Mouse (Mus musculus) embryonic fibroblast, embryonic 13.5 days (primary cell): ENCODE measurements around the gene Spout1. TPM values are rescaled to one million over a fixed set of nuclear protein-coding genes. Genes with fewer than 3 reads are reported as not detected.
A peak's percentile ranks its signal among the peaks of the same experiment; 100 is the strongest.
"Not testable (repeated sequence)": the region's sequence is repeated elsewhere in the genome, so short reads cannot be mapped to it uniquely, and the experiment has no call there.

Experiments used
- H3K27ac ChIP-seq: 2 replicates; pipeline ENCODE4 v1.5.1; 2012; ENCODE audit warnings: low read length, control low read depth, inconsistent platforms; ENCODE audit not compliant: insufficient read depth
- H3K4me1 ChIP-seq: 2 replicates; pipeline ENCODE4 v1.6.1; 2011; ENCODE audit warnings: low read length; ENCODE audit not compliant: control insufficient read depth, insufficient read depth
- H3K4me3 ChIP-seq: 2 replicates; pipeline ENCODE4 v1.5.1; 2011; ENCODE audit warnings: mild to moderate bottlenecking, control low read depth, low read length; ENCODE audit not compliant: insufficient read depth
- CTCF ChIP-seq: IDR thresholded peaks from 2 replicates; pipeline ENCODE4 v1.5.1; 2011; ENCODE audit warnings: mild to moderate bottlenecking, control low read depth, low read length, moderate library complexity, borderline replicate concordance; ENCODE audit not compliant: insufficient read depth
- POLR2A ChIP-seq: IDR thresholded peaks from 2 replicates; pipeline ENCODE4 v1.6.1; 2011; ENCODE audit warnings: low read depth, mild to moderate bottlenecking, control low read depth, low read length, moderate library complexity
- polyA plus RNA-seq: library from polyadenylated mRNA; stranded (reverse); fragments of >200 nt; gene quantifications from 2 replicates; pipeline ENCODE4 v1.2.4, GENCODE M21; 2011; ENCODE audit warnings: low read depth; ENCODE audit not compliant: missing spikeins, insufficient read length

Gene Spout1
- polyA plus RNA-seq, 1 experiment: 22.8 TPM

DNA sequence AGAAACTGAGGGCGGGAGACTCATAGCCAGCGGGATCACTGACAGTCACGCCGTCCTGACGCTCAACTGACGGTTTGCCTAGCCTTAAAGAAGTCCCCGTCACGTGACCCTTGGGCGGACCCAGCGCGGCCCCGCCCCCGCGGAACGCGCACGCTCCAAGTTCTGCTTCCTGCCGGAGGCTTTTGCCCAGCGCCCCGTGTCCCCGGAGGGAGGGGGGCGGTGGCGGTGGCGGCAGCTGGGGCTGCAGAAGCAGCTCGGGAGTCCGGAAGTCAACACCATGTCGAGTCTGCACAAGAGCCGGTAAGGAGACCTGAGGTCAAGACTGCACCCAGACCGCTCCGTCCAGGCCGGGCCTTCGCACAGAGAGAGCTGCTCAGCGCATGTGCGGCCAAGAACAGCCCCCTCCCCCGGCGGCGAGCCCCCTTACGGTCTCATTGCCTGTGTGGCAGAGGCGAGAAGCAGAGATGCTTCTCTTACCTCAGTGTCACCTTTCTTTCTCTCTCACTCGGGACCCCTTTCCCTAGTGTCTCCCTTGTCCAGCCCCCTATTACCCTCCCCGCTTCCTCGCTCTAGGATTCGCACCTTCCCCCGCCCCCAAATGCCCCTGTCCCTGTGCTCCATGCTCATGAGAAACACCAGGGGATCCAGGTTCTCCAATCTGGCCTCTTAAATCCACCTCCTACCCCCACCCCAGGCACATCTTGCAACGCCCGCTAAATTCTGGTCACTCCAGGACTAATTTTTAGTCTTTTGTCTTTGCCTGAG lies 44.5 kb downstream of the Spout1 start, which contains the start of gene Tbc1d13:
Tbc1d13 (plus strand) TSS at position 134 of the 765 bp plus-strand sequence.
- Histone ChIP-seq H3K4me1 (peaks cover 2% of the 10 kb centered on the region; the same call in 1 of the 2 replicates), H3K27ac (peak within 1 kb of the TSS; percentile 69), H3K4me3 (peak within 1 kb of the TSS; percentile 87)
- no peak for TF ChIP-seq CTCF
- TF ChIP-seq POLR2A: peak; percentile 99

DNA sequence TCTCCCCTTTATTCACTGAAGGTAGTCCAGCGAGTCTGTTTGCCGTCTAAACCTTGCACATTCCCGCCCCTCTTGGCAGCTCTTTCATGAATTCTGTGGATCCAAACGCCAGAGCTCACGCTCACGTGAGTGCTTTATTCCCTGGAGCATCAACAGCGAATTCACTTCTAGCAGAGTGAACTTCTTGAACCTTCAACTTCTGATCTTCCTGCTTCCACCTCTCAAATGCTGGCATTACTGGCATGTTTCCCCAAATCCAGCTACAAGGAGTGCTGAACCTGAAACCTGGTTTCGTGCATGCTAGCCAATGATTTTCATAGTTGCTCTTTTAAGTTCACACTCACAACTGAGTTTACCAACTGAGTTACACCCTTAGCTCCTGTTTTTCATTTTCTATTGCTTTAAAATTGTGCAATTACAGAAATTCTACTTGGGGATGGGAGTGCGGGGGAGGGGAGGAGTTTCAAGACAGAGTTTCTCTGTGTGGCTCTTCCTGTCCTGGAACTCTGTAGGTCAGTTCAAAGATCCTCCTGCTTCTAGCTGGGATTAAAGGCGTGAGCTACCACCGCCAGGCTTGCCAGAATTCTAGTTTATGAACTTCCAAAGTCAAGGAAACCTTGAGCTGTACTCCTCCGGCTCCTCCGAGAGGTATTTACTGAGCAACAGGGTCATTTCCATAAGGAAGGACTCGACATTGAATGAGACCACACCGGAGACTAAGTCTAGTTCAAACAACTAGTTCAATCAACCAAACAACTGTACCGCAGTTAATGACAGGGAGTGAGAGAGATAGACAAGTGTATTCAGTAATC lies 45.3 kb downstream of the Spout1 start:
- H3K27ac ChIP-seq: peak overlapping the region; percentile 69
- TF ChIP-seq CTCF (no peak), POLR2A (no peak)

DNA sequence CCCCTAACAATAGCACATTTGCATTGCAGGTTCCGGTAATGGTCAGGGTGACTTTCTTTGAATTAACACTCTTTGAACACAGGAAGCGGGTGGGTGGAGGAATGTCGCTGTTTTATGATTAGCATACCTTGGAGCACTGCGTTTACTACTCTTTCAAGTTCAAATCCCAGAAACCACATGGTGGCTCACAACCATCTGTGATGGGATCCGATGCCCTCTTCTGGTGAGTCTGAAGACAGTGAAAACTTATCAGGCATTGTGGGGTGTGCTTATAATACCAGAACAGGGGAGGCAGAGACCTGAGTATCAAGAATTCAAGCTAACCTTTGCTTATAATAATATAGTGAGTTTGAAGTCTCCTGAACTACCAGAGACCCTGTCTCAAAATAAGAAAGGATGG lies 47.0 kb downstream of the Spout1 start:
- H3K4me3 ChIP-seq, H3K4me1 ChIP-seq, H3K27ac ChIP-seq: not testable (repeated sequence)

More for the DNA sequence above, 45.3 kb downstream of the Spout1 start:
- H3K4me3 ChIP-seq: peak overlapping the region; percentile 87
- peaks cover 2% of the 10 kb centered on the region; the same call in 1 of the 2 replicates for H3K4me1 ChIP-seq

DNA sequence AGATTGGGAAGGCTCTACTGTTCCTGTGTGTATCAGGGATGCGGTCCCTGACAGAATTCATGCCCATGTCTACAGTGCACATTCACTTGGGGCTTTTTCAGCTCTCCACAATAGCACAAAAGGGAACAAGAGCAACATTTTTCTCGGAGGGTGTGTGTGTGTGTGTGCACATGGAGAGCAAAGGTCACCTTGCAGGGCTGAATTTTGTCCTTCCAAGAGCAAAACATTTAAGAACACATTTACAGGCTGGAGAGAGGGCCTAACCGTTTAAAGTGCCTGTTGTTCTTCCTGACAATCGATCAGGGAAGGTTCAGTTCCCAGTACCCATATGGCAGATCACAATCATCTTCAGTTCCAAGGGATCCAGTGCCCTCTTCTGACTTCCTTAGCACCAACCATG lies 48.1 kb downstream of the Spout1 start:
- H3K4me3 ChIP-seq: no peak overlapping the region
- TF ChIP-seq POLR2A: no peak
- no peak for TF ChIP-seq CTCF
- H3K27ac ChIP-seq: no peak overlapping the region
- H3K4me1 ChIP-seq: peaks cover 2% of the 10 kb centered on the region; the same call in 1 of the 2 replicates

DNA sequence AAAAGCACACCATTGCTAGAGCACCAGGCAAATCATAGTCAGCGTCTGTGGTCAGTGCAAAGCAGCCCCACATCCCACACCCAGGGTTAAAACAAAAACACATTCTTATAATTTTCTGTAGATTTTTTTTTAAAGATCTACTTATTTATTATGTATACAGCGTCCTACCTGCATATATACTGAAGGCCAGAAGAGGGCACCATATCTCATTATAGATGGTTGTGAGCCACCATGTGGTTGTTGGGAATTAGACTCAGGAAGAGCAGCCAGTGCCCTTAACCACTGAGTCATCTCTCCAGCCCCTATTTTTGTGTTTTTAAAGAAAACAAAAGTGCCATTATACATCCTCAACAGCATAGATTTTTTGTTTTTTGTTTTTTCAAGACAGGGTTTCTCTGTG lies 49.5 kb downstream of the Spout1 start:
- no peak overlapping the region for H3K4me3 ChIP-seq
- H3K4me1 ChIP-seq: 0 out of 2 replicates have a peak, but pooled peaks cover 2% of the 10 kb centered on the region
- H3K27ac ChIP-seq: no peak overlapping the region
- TF ChIP-seq CTCF: no peak

DNA sequence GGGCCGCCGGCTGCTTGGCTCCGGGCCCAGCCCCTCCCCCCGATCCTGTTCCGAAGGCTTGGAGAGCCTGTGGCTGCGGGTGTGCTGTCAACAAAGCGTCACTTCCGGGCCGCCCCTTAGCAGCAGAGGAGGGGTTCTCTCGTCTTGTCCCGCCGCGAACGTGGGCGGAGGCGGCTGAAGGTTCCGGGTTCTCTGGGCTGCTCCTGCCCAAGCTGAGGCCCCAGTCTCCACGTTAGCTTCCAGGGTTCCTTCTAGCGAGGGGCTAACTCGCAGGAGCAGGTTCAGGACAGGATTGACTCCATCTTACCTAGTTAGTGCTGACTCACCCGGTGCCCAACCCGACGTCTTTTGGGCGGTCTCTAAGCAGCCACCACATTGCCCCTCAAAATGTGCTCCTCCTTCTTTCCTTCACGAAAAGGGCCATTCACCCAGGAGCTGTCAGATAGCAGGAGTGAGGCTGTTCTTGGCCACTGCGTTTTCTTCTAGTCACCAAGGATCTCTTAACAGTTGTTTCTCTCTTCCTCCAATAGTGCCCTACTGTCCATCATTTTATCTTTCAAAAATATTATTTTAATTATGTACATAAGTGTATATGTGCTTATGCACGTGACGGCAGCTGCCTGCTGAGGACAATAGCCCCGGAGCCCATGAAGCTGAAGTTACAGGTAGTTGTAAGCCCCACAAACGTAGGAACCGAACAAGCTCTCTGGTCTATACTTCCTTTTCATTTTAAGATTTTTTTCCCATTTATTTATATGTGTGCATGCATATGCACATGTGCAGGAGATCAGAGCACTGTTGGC lies 53.6 kb downstream of the Spout1 start, which contains the start of gene Zer1:
Zer1 (minus strand) TSS at position 114 of the 803 bp plus-strand sequence.
- peak within 1 kb of the TSS; percentile 65 for H3K4me3 ChIP-seq
- no peaks in the 10 kb centered on the region for H3K4me1 ChIP-seq
- peak within 1 kb of the TSS; percentile 51 for H3K27ac ChIP-seq
- TF ChIP-seq CTCF (no peak), POLR2A (peak; percentile 92)

DNA sequence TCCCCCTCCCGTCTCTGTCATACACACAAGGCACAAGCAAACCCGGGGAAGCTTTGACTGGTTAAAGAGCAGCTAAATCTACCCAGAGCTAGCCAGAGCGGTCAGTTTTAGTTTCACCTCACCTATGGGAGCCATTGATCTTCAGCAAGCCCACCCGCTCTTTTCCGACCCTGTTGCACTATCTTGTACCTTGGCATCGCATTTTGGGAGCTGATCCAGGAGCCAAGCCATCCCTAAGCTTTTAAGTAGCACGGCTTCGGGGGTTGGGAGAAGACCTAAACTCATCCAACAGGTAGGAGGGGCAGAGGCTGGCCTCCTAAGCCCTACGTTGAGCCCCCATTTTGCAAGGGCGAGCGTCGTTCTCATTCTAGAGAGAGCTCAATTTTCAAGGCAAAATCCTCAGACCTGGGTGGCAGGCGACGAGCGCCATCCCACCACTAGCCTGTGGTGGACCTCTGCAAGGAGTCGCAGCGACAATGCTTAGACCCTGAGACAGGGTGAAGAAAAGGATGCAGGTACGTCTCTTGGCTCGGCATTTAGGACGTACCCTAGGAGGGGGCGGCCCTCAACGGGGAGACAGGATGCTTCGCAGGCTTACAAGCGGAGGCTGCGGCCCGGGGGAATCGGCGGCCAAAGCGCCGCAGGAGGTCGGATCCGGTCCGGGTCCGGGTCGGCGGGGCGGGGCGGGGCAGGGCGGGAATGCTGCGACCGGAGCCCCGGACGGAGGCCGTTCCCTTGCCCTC lies 54.4 kb downstream of the Spout1 start:
- no peak for TF ChIP-seq CTCF
- TF ChIP-seq POLR2A: no peak

More for the DNA sequence above, 54.4 kb downstream of the Spout1 start:
- peak overlapping the region; percentile 65 for H3K4me3 ChIP-seq
- no peak overlapping the region for H3K27ac ChIP-seq
- H3K4me1 ChIP-seq: no peaks in the 10 kb centered on the region

Other genes with a start within 250 kb of the Spout1 start
- gene Gle1, start 243.0 kb downstream of the Spout1 start, polyA plus RNA-seq: 33.0 and 42.4 TPM in 2 replicates
- 222 and 243 TPM in 2 replicates for gene Sptan1, start 212.9 kb downstream of the Spout1 start, polyA plus RNA-seq
- gene Wdr34, start 129.6 kb downstream of the Spout1 start, polyA plus RNA-seq: 9.2 and 10.8 TPM in 2 replicates
- 457 and 582 TPM in 2 replicates for gene Set, start 121.1 kb downstream of the Spout1 start, polyA plus RNA-seq
- gene Pkn3, start 100.8 kb downstream of the Spout1 start, polyA plus RNA-seq: 6.5 and 8.2 TPM in 2 replicates
- gene Zdhhc12, start 84.8 kb downstream of the Spout1 start, polyA plus RNA-seq: 26.8 and 30.5 TPM in 2 replicates
- gene Zer1, start 53.9 kb downstream of the Spout1 start, polyA plus RNA-seq: 15.2 and 21.4 TPM in 2 replicates
- 39.8 and 41.0 TPM in 2 replicates for gene Tbc1d13, start 44.7 kb downstream of the Spout1 start, polyA plus RNA-seq
- 4.7 and 6.2 TPM in 2 replicates for gene Endog, start 7.0 kb downstream of the Spout1 start, polyA plus RNA-seq
- 4.7 and 5.2 TPM in 2 replicates for gene Kyat1, start 27.4 kb upstream of the Spout1 start, polyA plus RNA-seq
- 40.7 and 41.7 TPM in 2 replicates for gene Lrrc8a, start 59.3 kb upstream of the Spout1 start, polyA plus RNA-seq
- 2.3 and 5.8 TPM in 2 replicates for gene Gm28035, start 62.1 kb upstream of the Spout1 start, polyA plus RNA-seq
- gene Phyhd1, start 87.7 kb upstream of the Spout1 start, polyA plus RNA-seq: 81.8 and 101 TPM in 2 replicates
- 37.7 and 57.8 TPM in 2 replicates for gene Gm28038, start 102.6 kb upstream of the Spout1 start, polyA plus RNA-seq
- gene Dolk, start 107.9 kb upstream of the Spout1 start, polyA plus RNA-seq: 20.0 and 20.7 TPM in 2 replicates
- 49.0 and 53.0 TPM in 2 replicates for gene Nup188, start 107.9 kb upstream of the Spout1 start, polyA plus RNA-seq
- 38.8 and 39.7 TPM in 2 replicates for gene Sh3glb2, start 180.9 kb upstream of the Spout1 start, polyA plus RNA-seq
- gene Miga2, start 185.8 kb upstream of the Spout1 start, polyA plus RNA-seq: 15.9 and 16.4 TPM in 2 replicates
- 26.6 and 33.8 TPM in 2 replicates for gene Dolpp1, start 213.8 kb upstream of the Spout1 start, polyA plus RNA-seq
- 22.3 and 29.1 TPM in 2 replicates for gene Crat, start 237.4 kb upstream of the Spout1 start, polyA plus RNA-seq
- 126 and 137 TPM in 2 replicates for gene Ptpa, start 237.6 kb upstream of the Spout1 start, polyA plus RNA-seq